Mouse (Mus musculus) testis, adult 2 months (tissue): ENCODE results near the gene Ptpn1.
A peak's percentile ranks its signal among the peaks of the same experiment; 100 is the strongest.

Experiments used
- CTCF ChIP-seq: fragments of 200-500 bp; IDR thresholded peaks from 2 replicates; pipeline ENCODE4 v1.5.1; 2012; ENCODE audit warnings: low read depth, mild to moderate bottlenecking, inconsistent platforms, low read length, moderate library complexity; ENCODE audit not compliant: control insufficient read depth, insufficient read depth, insufficient replicate concordance
- POLR2A ChIP-seq: fragments of 200-500 bp; IDR thresholded peaks from 2 replicates; pipeline ENCODE4 v1.6.1; 2012; ENCODE audit warnings: low read depth, mild to moderate bottlenecking, inconsistent platforms, low read length, moderate library complexity; ENCODE audit not compliant: control insufficient read depth

GRCm38 (mm10) chr2:167894948-167895372, 36.9 kb upstream of the Ptpn1 start:
- TF ChIP-seq CTCF (peak; percentile 99), POLR2A (no peak)
